Mouse (Mus musculus) ES-E14 (cell line): ENCODE measurements around the gene Zfp273.

Experiments used
- CHD2 ChIP-seq: IDR thresholded peaks from 2 replicates; pipeline ENCODE4 v1.6.1; 2014; ENCODE audit warnings: mild to moderate bottlenecking, low read depth, low read length, inconsistent platforms
- MAFK ChIP-seq: IDR thresholded peaks from 2 replicates; pipeline ENCODE4 v1.6.1; 2014; ENCODE audit warnings: mild to moderate bottlenecking, low read depth, low read length, inconsistent platforms; ENCODE audit not compliant: insufficient read depth
- ZC3H11A ChIP-seq: IDR thresholded peaks from 2 replicates; pipeline ENCODE4 v1.6.1; 2012; ENCODE audit warnings: low read depth, mild to moderate bottlenecking, inconsistent platforms, low read length, borderline replicate concordance
- ZNF384 ChIP-seq: IDR thresholded peaks from 2 replicates; pipeline ENCODE4 v1.6.1; 2012; ENCODE audit warnings: low read depth, low read length, inconsistent platforms

- TF ChIP-seq CHD2 (no peak), ZC3H11A (no peak), MAFK (no peak), ZNF384 (no peak)
Observed at GRCm38 (mm10) chr13:67779265-67780221, 34.0 kb upstream of the Zfp273 start, which contains the start of gene Zfp493.
